Mouse (Mus musculus): ENCODE measurements around the gene Vmn1r1. TPM values are rescaled to one million over a fixed set of nuclear protein-coding genes. Genes with fewer than 3 reads are reported as not detected.

Vmn1r1 gene
- total RNA-seq, 1 experiment from 2014 or later: not detected

- no peak for ATAC-seq (ENCODE audit: extremely low read depth, insufficient number of reproducible peaks, low FRiP score, poor library complexity, severe bottlenecking)
Measured at GRCm38 (mm10) chr1:182139937-182140336, 24.3 kb downstream of the Vmn1r1 start.

- ATAC-seq (ENCODE audit: extremely low read depth, insufficient number of reproducible peaks, low FRiP score, poor library complexity, severe bottlenecking): no peak
Measured at GRCm38 (mm10) chr1:182138172-182138571, 26.1 kb downstream of the Vmn1r1 start.

- no peak for ATAC-seq (ENCODE audit: extremely low read depth, insufficient number of reproducible peaks, low FRiP score, poor library complexity, severe bottlenecking)
Measured at GRCm38 (mm10) chr1:182137204-182138125, 26.8 kb downstream of the Vmn1r1 start.

- ATAC-seq (ENCODE audit: extremely low read depth, insufficient number of reproducible peaks, low FRiP score, poor library complexity, severe bottlenecking): peak; percentile 83
Measured at GRCm38 (mm10) chr1:182130830-182131229, 33.5 kb downstream of the Vmn1r1 start.

GRCm38 (mm10) chr1:182124924-182125368 is 39.3 kb downstream of the Vmn1r1 start:
- peak; percentile 80 for ATAC-seq (ENCODE audit: extremely low read depth, insufficient number of reproducible peaks, low FRiP score, poor library complexity, severe bottlenecking)

GRCm38 (mm10) chr1:182124506-182124905 is 39.8 kb downstream of the Vmn1r1 start, which contains the start of gene Srp9:
TSS of gene Srp9 (plus strand) at chr1:182124737.
- peak; percentile 97 for ATAC-seq (ENCODE audit: extremely low read depth, insufficient number of reproducible peaks, low FRiP score, poor library complexity, severe bottlenecking)

GRCm38 (mm10) chr1:182122413-182122812 is 41.9 kb downstream of the Vmn1r1 start:
- no peak for ATAC-seq (ENCODE audit: extremely low read depth, insufficient number of reproducible peaks, low FRiP score, poor library complexity, severe bottlenecking)

GRCm38 (mm10) chr1:182115651-182116408 is 48.5 kb downstream of the Vmn1r1 start:
- ATAC-seq (ENCODE audit: extremely low read depth, insufficient number of reproducible peaks, low FRiP score, poor library complexity, severe bottlenecking): no peak

GRCm38 (mm10) chr1:182115197-182115596 is 49.1 kb downstream of the Vmn1r1 start:
- ATAC-seq (ENCODE audit: extremely low read depth, insufficient number of reproducible peaks, low FRiP score, poor library complexity, severe bottlenecking): peak; percentile 79

GRCm38 (mm10) chr1:182113587-182114500 is 50.4 kb downstream of the Vmn1r1 start:
- no peak for ATAC-seq (ENCODE audit: extremely low read depth, insufficient number of reproducible peaks, low FRiP score, poor library complexity, severe bottlenecking)

GRCm38 (mm10) chr1:182113131-182113530 is 51.2 kb downstream of the Vmn1r1 start:
- ATAC-seq (ENCODE audit: extremely low read depth, insufficient number of reproducible peaks, low FRiP score, poor library complexity, severe bottlenecking): no peak

GRCm38 (mm10) chr1:182112385-182112784 is 51.9 kb downstream of the Vmn1r1 start:
- no peak for ATAC-seq (ENCODE audit: extremely low read depth, insufficient number of reproducible peaks, low FRiP score, poor library complexity, severe bottlenecking)

- ATAC-seq (ENCODE audit: extremely low read depth, insufficient number of reproducible peaks, low FRiP score, poor library complexity, severe bottlenecking): no peak
Measured at GRCm38 (mm10) chr1:182111386-182112317, 52.6 kb downstream of the Vmn1r1 start.

GRCm38 (mm10) chr1:182110708-182111385 is 53.4 kb downstream of the Vmn1r1 start:
- no peak for ATAC-seq (ENCODE audit: extremely low read depth, insufficient number of reproducible peaks, low FRiP score, poor library complexity, severe bottlenecking)

- ATAC-seq (ENCODE audit: extremely low read depth, insufficient number of reproducible peaks, low FRiP score, poor library complexity, severe bottlenecking): no peak
Measured at GRCm38 (mm10) chr1:182110185-182110584, 54.1 kb downstream of the Vmn1r1 start.

GRCm38 (mm10) chr1:182108397-182109099 is 55.7 kb downstream of the Vmn1r1 start:
- ATAC-seq (ENCODE audit: extremely low read depth, insufficient number of reproducible peaks, low FRiP score, poor library complexity, severe bottlenecking): peak; percentile 25

GRCm38 (mm10) chr1:182107251-182107650 is 57.0 kb downstream of the Vmn1r1 start:
- no peak for ATAC-seq (ENCODE audit: extremely low read depth, insufficient number of reproducible peaks, low FRiP score, poor library complexity, severe bottlenecking)

All from neutrophil, adult 5-6 weeks (primary cell).